In the genomic region with DNA sequence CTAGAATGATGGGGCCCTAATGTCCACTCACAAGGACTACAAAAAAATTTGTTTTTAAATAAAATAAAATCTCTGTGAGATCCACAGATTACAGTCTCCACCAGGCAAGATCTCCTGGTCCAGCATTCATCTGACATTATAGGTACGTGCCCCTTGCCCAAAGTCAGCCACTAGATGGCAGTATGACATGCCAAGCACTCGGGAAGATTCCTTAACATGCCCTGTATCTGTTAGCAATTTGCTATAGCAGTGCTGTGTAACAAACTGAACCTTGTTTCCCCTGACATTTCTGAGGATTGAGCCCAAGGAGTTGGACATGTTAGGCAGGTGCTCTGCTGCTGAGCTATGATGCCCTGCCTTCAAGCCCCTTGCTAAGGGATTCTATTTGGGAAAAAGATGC, we compare ENCODE assay signal across 9 mouse cellular contexts. TPM values are rescaled to one million over a fixed set of nuclear protein-coding genes. Genes with fewer than 3 reads are reported as not detected.
DNase-seq lines count a peak whose midpoint lies in the region; ATAC-seq and TF ChIP-seq lines count a peak whose summit lies in the region.
"Had no signal": no experiment of that assay in that cellular context is flagged by ENCODE, and none has a peak within 500 bp of the region (broad histone marks: within the 10 kb centered on the region; RNA-seq: fewer than 3 reads in every experiment).

No protein-coding gene starts in this region.

- no peak for TF ChIP-seq POLR2A in brain, embryonic 14.5 days (IDR thresholded peaks at IDR 0.05; ENCODE audit: borderline replicate concordance, extremely low read depth, insufficient read depth, insufficient read length, poor library complexity, severe bottlenecking)

- no peak overlapping the region for H3K27ac ChIP-seq in hindbrain, postnatal 0 days
- H3K27ac ChIP-seq in hindbrain, embryonic 10.5 days, result no peak overlapping the region

- DNase-seq in hindbrain, postnatal 0 days (ENCODE audit: low spot score), result peak; percentile 14
- no peak for DNase-seq in hindbrain, embryonic 10.5 days (ENCODE audit: low spot score)
- DNase-seq in brain, embryonic 14.5 days (ENCODE audit: low read depth), result peak; percentile 9
- DNase-seq in gastrocnemius, adult 18-20 months (ENCODE audit: low spot score), result no peak
- DNase-seq in adrenal gland, adult (ENCODE audit: inconsistent age in 2 of 2, low spot score in 1 of 2), result no peak
- DNase-seq in ovary, postnatal 14 days (ENCODE audit: low spot score), result no peak

- no peaks in the 10 kb centered on the region for H3K36me3 ChIP-seq in hindbrain, postnatal 0 days (ENCODE audit: insufficient read depth, low read length)
- H3K36me3 ChIP-seq in hindbrain, embryonic 10.5 days, result peaks cover 9% of the 10 kb centered on the region; the same call in 1 of the 2 replicates
- H3K36me3 ChIP-seq in C2C12 (ENCODE audit: control insufficient read depth, insufficient read depth), result peaks cover 3% of the 10 kb centered on the region

- H3K9ac ChIP-seq in hindbrain, postnatal 0 days (replicated peaks; ENCODE audit: low read length), result no peak overlapping the region

- H3ac ChIP-seq in C2C12 (ENCODE audit: control insufficient read depth, insufficient read length, low read depth), result no peak overlapping the region

- no peak for ATAC-seq in hindbrain, postnatal 0 days
- peak; percentile 67; the same call in 1 of the 2 replicates for ATAC-seq in megakaryocyte-erythroid progenitor cell, adult 5-6 weeks (replicated peaks; ENCODE audit: low FRiP score, low TSS enrichment, poor library complexity, severe bottlenecking)

- no peaks in the 10 kb centered on the region for H3K79me3 ChIP-seq in C2C12 (ENCODE audit: low read depth)

- no peaks in the 10 kb centered on the region for H3K27me3 ChIP-seq in hindbrain, postnatal 0 days (ENCODE audit: insufficient read depth, low read length)
- no peaks in the 10 kb centered on the region for H3K27me3 ChIP-seq in hindbrain, embryonic 10.5 days (ENCODE audit: insufficient read depth, poor library complexity, severe bottlenecking)
- peaks cover 6% of the 10 kb centered on the region for H3K27me3 ChIP-seq in C2C12 (ENCODE audit: control insufficient read depth, insufficient read depth, insufficient read length)

- H3K4me1 ChIP-seq in hindbrain, postnatal 0 days (ENCODE audit: insufficient read depth, low read length), result no peaks in the 10 kb centered on the region
- no peaks in the 10 kb centered on the region for H3K4me1 ChIP-seq in hindbrain, embryonic 10.5 days (replicated peaks)

- H3K79me2 ChIP-seq in C2C12 (ENCODE audit: control insufficient read depth, insufficient read depth), result no peaks in the 10 kb centered on the region

- peak; percentile 53 for TF ChIP-seq CTCF in hindbrain, postnatal 0 days (IDR thresholded peaks at IDR 0.05; ENCODE audit: low read depth)
- peak; percentile 4 for TF ChIP-seq CTCF in C2C12 (IDR thresholded peaks at IDR 0.05; ENCODE audit: control insufficient read depth, insufficient read depth, insufficient read length)
- TF ChIP-seq CTCF in brain, embryonic 14.5 days (IDR thresholded peaks at IDR 0.05; ENCODE audit: borderline replicate concordance, extremely low read depth, insufficient read depth, insufficient read length), result peak; percentile 45; the same call in 1 of the 2 replicates

- H3K4me2 ChIP-seq in hindbrain, postnatal 0 days (ENCODE audit: low read depth, low read length), result no peak overlapping the region

- no peaks in the 10 kb centered on the region for H3K9me3 ChIP-seq in hindbrain, postnatal 0 days (ENCODE audit: low read length)
- H3K9me3 ChIP-seq in hindbrain, embryonic 10.5 days, result peaks cover 7% of the 10 kb centered on the region

- H3K4me3 ChIP-seq in hindbrain, postnatal 0 days (ENCODE audit: low read length), result no peak overlapping the region
- no peak overlapping the region for H3K4me3 ChIP-seq in hindbrain, embryonic 10.5 days
- H3K4me3 ChIP-seq in C2C12 (ENCODE audit: insufficient read depth, poor library complexity, severe bottlenecking), result no peak overlapping the region

- WGBS in hindbrain, postnatal 0 days, result 63% methylated on average over 2 of the region's 2 CpGs
- WGBS in hindbrain, embryonic 10.5 days, result 46% methylated on average over 2 of the region's 2 CpGs

TF ChIP-seq in C2C12, 6 proteins besides CTCF, POLR2A, EP300 and RAD21:
- no peak for TF ChIP-seq MYOG (IDR thresholded peaks at IDR 0.05; ENCODE audit: control insufficient read depth, extremely low read depth, insufficient read length)
- no peak for TF ChIP-seq MYOD1 (IDR thresholded peaks at IDR 0.05; ENCODE audit: control insufficient read depth, insufficient read length, low read depth)
- no peak for TF ChIP-seq MAX (IDR thresholded peaks at IDR 0.05)
- TF ChIP-seq CEBPB (IDR thresholded peaks at IDR 0.05; ENCODE audit: low read depth), result no peak
- no peak for TF ChIP-seq FOSL1 (IDR thresholded peaks at IDR 0.05; ENCODE audit: insufficient read depth, low read length, poor library complexity, severe bottlenecking)
- no peak for TF ChIP-seq USF1 (IDR thresholded peaks at IDR 0.05; ENCODE audit: low read depth)

RNA-seq across cellular contexts. Expression of gene Kdelr2, which starts 8.0 kb away (rescaled TPM):
- 91.8 and 108 TPM in 2 replicates for total RNA-seq in hindbrain, postnatal 0 days (2014; rRNA removed)
- 140 and 143 TPM in 2 replicates for polyA plus RNA-seq in hindbrain, postnatal 0 days (2015; fragmentation: Nextera tagmentation; extraction: Ambion mirVana)
- polyA plus RNA-seq in hindbrain, embryonic 10.5 days (2016; fragmentation: Nextera tagmentation; extraction: Ambion mirVana), result 179 and 188 TPM in 2 replicates
- polyA plus RNA-seq in C2C12 (2012; fragmentation: generic; extraction: Trizol), result 131 TPM
- 58.0 and 68.0 TPM in 2 replicates for polyA plus RNA-seq in brain, embryonic 14.5 days (2012; rRNA removed)
- 50.5 and 62.6 TPM in 2 replicates for total RNA-seq in megakaryocyte-erythroid progenitor cell, adult 5-6 weeks (2014; fragmentation: Nextera tagmentation)
- 70.8 and 84.3 TPM in 2 replicates for total RNA-seq in megakaryocyte-erythroid progenitor cell, adult 5-6 weeks (2017)
- 10 to 100 TPM; 32.2 to 32.5 TPM for total RNA-seq in gastrocnemius, adult 18-20 months (2021)

RNA-seq across cellular contexts. Expression of gene Grid2ip, which starts 38.5 kb away (rescaled TPM):
- total RNA-seq in hindbrain, postnatal 0 days (2014; rRNA removed), result 2.4 and 5.1 TPM in 2 replicates
- polyA plus RNA-seq in hindbrain, postnatal 0 days (2015; fragmentation: Nextera tagmentation; extraction: Ambion mirVana), result 1.2 and 2.3 TPM in 2 replicates
- 0.07 and 0.18 TPM in 2 replicates for polyA plus RNA-seq in hindbrain, embryonic 10.5 days (2016; fragmentation: Nextera tagmentation; extraction: Ambion mirVana)
- not detected for polyA plus RNA-seq in C2C12 (2012; fragmentation: generic; extraction: Trizol)
- 1.4 and 1.9 TPM in 2 replicates for polyA plus RNA-seq in brain, embryonic 14.5 days (2012; rRNA removed)
- total RNA-seq in megakaryocyte-erythroid progenitor cell, adult 5-6 weeks (2014; fragmentation: Nextera tagmentation), result not detected in 2 replicates
- not detected in 2 replicates for total RNA-seq in megakaryocyte-erythroid progenitor cell, adult 5-6 weeks (2017)
- not detected for total RNA-seq in gastrocnemius, adult 18-20 months (2021)
- total RNA-seq: heart, adult 18-20 months had no signal

Comparison
In these comparisons a context has a peak if more than half of its experiments do, and no peak if none do; other contexts are left out.
1. DNase-seq: peak in hindbrain, postnatal 0 days (single experiment) and brain, embryonic 14.5 days (single experiment); none in hindbrain, embryonic 10.5 days (single experiment), gastrocnemius, adult 18-20 months (single experiment), adrenal gland, adult (0 of 2) and ovary, postnatal 14 days (single experiment).
2. Peak in every context shown above with its lines, with median percentiles within 50 percentile points of each other: CTCF ChIP-seq.